Mouse (Mus musculus) granulocyte monocyte progenitor cell, adult 5-6 weeks (primary cell): ENCODE data around the gene Stard13. TPM values are rescaled to one million over a fixed set of nuclear protein-coding genes. Genes with fewer than 3 reads are reported as not detected.

ENCODE experiments used
- ATAC-seq: replicated peaks from 2 replicates; pipeline ENCODE4 v1.8.0; 2016; ENCODE audit warnings: mild to moderate bottlenecking, moderate TSS enrichment, inconsistent platforms; ENCODE audit not compliant: poor library complexity, severe bottlenecking
- total RNA-seq, 2 experiments: library from RNA; stranded (forward) in 1 of 2; stranded (reverse) in 1 of 2; fragments of 200-712, 200-1000 nt in 1 of 2; fragments of >200 nt in 1 of 2; fragmentation: Nextera tagmentation in 1 of 2; gene quantifications; 2 replicates each; pipeline ENCODE4 v1.2.3; 2014 to 2017

Stard13 gene
- total RNA-seq, 2 experiments from 2014 or later = not detected

GRCm38 (mm10) chr5:151230427-151230826, 3.2 kb downstream of the Stard13 start:
- ATAC-seq = no peak

DNA sequence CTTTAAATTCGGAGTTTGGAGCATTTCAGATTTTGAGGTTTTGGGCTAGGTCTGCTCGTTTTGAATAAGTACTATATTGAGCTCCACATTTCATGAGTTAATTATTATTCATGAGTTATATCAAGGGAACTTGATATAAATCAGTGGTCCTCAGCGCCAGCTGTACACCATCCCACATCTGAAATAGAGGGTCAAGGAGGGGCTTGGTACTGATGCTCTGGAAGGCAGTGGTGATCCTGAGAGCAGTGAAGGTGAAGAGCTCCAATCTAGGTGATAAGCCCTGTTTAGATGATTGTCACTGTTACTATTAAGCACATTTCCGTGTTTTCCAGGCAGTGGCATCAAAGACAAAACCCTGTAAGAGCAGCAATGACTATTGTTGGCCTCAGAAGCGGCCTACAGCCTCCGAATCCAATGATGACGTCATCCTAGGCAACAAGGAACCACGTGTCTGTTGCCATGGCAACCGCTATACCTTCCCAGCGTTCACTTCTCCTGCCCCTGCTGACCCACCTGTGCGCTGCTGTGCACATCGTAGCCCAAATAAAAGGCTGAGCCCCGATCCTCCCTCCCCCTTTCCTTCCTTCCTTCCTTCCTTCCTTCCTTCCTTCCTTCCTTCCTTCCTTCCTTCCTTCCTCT, 5.2 kb downstream of the Stard13 start:
- ATAC-seq = no peak

DNA sequence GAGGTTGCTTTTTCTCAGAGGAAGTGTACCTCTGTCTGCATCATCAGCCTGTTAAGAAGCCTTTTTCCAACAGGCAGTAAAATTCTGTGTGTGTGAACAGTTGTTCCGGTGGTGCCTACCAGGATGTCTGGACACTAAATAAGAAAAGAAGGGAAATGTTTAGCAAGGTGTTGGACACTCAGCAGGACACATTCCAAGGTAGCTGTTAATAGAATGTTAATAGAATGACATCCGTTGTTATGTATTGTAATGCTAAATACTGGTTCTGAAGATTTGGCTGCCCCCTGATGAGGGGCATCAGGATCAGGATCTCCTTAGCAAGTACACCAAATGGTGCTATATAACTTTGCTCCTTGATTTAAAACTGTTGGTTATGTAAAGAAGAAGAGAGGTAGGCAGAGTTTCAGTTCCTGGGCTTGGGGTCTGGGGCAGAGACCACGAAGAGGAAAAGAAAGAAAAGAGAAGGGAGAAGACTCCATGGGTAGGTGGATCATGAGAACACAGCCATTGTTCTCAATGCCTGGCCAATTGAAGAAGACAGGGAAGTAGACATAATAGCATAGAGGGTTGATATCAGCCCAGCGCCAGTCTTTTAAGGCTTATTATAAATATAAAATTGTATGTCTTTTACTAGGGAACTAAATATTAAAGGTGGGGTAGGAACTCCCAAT, 9.8 kb downstream of the Stard13 start:
- ATAC-seq = peak; percentile 55

GRCm38 (mm10) chr5:151222791-151223190, 10.8 kb downstream of the Stard13 start:
- ATAC-seq = no peak

DNA sequence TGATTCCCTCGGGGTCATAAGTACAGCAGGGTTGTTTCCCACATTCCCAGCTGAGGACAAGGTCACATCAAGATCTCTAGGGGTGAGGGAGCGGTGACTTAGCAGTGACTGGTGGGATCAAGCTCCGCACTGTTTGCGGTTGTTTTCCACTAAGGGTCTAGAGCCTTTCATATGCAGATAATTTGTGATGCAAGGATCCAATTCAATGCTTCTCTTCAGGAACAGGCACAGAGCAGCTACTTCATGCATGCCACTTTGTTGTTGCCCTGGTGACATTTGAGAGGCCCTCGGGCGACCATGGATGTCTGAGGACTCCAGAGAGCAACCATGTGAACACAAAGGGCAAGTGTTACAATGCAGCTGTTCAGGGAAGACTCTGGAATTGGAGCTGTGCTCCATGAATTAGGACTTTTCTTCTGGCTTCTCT, 14.9 kb downstream of the Stard13 start:
- no peak for ATAC-seq

GRCm38 (mm10) chr5:151213097-151213496, 20.5 kb downstream of the Stard13 start:
- no peak for ATAC-seq

- peak; percentile 62 for ATAC-seq
Measured at GRCm38 (mm10) chr5:151210869-151211268, 22.8 kb downstream of the Stard13 start.

DNA sequence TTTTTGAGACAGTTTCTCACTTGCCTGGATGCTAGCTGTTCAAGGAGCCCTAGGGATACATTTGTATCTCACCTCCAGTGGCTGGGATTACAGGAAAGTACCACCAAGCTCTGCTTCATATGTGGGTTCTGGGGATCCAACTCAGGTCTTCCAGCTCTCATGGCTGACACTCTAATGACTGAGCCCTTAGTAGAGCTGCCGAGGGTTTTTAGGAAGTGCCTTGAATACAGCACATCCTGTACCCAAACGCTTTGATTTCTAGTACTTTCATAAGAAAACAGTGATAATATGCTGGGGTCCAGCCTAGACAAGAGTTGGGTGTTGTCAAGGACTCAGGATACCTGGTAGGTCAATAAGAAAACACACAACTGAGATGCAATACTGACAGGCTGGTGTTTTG, 23.6 kb downstream of the Stard13 start:
- peak; percentile 17; the same call in 1 of the 2 replicates for ATAC-seq

DNA sequence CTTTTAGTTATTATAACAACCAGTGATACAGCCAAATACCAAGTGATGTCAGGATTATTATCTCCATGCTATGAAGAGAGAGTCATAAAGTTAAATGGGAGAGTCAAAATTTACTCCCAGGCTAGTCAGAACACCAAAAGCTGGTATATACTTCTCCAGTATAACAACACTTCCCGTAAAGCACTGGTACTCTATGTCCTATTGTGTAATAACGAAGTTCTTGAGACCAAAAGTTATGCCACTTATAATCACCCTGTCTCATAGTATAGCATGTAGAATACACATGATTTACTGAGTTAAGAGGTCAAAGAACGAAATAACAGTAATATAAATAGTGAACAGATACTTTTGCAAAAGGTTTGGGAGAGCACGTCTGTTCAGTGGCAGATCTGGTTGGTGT, 28.6 kb downstream of the Stard13 start:
- ATAC-seq = no peak

DNA sequence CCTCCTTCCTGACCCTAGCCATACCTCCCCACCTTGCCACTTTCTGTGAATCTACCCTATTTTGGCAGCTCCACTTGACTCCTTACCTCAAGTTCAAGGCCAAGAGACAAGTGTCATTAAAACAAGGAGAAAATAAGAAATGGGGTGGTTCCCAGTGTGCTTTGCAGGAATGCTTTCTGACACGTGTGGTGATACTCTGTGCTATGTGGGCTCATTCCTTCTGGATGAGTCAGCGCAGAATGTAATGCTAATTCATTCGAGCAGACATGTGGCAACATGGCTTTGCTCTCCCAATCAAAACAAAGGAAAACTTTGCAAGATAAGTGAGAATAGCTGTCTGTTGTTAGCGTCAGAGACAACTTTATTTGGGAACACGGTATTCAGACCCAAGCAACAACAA, 30.7 kb downstream of the Stard13 start:
- ATAC-seq = no peak

- ATAC-seq = no peak
Measured at GRCm38 (mm10) chr5:151201220-151201619, 32.4 kb downstream of the Stard13 start.

- no peak for ATAC-seq
Measured at GRCm38 (mm10) chr5:151199235-151199634, 34.4 kb downstream of the Stard13 start.

- no peak for ATAC-seq
Measured at GRCm38 (mm10) chr5:151196603-151197272, 36.9 kb downstream of the Stard13 start.

- no peak for ATAC-seq
Measured at GRCm38 (mm10) chr5:151193885-151194520, 39.6 kb downstream of the Stard13 start.

DNA sequence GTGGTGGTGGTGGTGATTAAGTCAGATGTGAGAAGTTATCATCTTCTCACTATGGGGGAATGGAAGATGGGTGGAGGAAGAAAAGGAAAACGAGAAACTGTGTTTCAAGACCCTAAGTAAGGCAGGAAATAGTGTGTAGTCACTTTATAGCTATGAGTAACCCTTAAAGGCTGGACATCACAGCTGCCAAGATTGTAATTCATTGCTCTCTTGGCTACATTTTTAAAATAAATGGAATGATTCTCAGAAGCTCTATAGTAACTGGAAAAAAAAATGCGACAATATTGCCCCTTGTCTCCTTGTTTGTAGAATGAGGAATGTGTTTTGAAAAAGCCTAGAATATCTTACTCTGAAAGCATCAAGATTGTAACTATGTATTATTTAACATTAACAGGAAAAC, 41.4 kb downstream of the Stard13 start:
- no peak for ATAC-seq

DNA sequence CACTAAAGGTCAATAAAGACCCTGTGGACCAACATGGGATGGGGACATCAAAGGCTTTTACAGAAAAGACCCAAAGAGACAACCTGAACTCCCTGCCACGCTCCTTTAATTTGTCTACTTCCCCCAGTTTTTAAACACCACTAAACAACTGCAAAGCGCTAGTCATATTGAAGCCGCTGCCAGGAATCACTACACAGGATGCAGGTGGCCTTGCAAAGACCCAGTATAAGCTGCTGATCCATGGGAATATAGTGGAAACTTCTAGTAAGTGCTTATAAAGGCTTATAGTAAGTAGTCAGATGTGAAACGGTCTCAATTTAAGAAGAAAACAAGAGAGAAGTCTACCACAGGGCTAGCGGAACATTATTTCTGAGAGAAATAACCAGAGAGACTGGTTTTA, 42.9 kb downstream of the Stard13 start:
- ATAC-seq = no peak

GRCm38 (mm10) chr5:151189789-151190378, 43.8 kb downstream of the Stard13 start:
- peak; percentile 65 for ATAC-seq

- no peak for ATAC-seq
Measured at GRCm38 (mm10) chr5:151189321-151189720, 44.3 kb downstream of the Stard13 start.

DNA sequence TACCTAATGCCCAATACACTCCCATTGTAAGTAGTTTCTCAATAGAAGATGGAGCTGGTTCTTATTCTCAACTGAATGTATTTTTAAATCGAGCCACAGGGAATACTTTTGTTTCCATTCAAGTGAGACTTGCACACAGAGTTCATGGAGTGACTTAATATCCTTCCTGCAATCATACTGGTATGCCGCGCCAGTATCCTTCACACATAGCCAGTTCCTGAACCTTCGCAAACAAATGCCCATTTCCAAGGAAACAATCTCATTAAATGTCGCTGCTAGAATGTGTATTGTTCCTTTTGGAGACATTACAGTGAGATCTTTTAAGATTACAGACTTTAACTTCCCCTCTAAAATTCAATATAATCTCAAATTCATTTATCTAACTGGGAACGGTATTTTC, 45.0 kb downstream of the Stard13 start:
- no peak for ATAC-seq

DNA sequence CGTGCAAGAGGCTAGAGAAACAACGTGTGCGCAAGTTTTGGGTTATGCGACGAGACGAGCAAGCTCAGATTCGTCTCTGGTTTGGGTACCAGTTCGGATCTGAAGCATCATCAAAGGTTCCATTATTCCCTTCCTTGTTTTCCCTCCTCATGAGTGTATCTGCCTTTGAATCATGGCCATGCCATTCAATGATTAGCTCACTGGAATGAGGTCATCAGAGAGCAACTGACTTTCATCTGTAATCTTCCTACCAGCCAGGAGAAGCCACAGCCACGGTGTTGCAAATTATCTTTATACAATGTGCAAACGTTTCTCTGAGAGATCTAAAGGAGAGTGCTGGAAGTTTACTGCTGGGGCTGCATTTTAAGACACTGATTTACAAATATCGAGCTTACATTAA, 46.3 kb downstream of the Stard13 start:
- ATAC-seq = no peak
